Mouse (Mus musculus): Measurements from ENCODE around the gene Fbxl22. TPM values are rescaled to one million over a fixed set of nuclear protein-coding genes. Genes with fewer than 3 reads are reported as not detected.

The Fbxl22 gene
- 2.2 and 2.3 TPM in 2 replicates for polyA plus RNA-seq (2012; rRNA removed)

DNA sequence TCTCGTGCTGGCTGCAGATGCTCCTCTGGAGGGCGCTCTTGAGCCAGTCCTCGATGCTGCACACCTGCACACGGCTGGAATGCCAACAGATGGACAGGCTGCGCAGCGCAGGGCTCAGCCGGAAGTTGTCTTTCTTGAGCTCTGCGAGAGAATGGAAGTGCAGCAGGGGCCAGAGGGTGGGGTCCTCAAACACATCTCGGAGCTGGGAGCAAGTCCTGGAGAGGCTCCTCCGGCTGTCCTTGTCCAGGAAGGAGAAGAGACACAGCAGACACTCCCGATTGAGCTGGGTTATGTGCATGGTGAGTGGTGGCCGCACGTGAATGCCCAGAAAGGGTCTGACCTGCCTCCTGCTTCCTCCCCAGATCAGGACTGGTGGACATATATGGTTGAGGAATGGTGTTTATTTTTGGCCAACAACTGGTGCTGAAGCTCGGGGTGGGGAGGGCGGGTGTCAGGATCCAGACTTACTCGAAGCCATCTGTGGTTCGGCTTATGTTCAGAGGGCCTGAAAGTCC lies at the start of gene Fbxl22:
Gene Fbxl22 (minus strand): TSS at position 338 of the 515 bp plus-strand sequence.

Other genes starting within 250 kb of the Fbxl22 start
- 53.6 and 59.8 TPM in 2 replicates for gene Herc1, start 164.1 kb downstream of the Fbxl22 start, polyA plus RNA-seq (2012; rRNA removed)
- 63.6 and 79.4 TPM in 2 replicates for gene Usp3, start 78.5 kb upstream of the Fbxl22 start, polyA plus RNA-seq (2012; rRNA removed)
- gene Car12, start 199.1 kb upstream of the Fbxl22 start, polyA plus RNA-seq (2012; rRNA removed) = 6.4 and 7.7 TPM in 2 replicates